Mouse (Mus musculus) cerebellum, adult 2 months (tissue): ENCODE measurements at regions not wholly inside any gene's neighbourhood (a gene's known extent, or its start where the extent isn't known, plus 50 kb on each side); places are given as distances from the start of the nearest gene placed in this dataset.
A peak's percentile ranks its signal among the peaks of the same experiment; 100 is the strongest.

ENCODE experiments used
- CTCF ChIP-seq: fragments of 200-500 bp; IDR thresholded peaks from 2 replicates; pipeline ENCODE4 v1.5.1; 2011; ENCODE audit warnings: low read depth, mild to moderate bottlenecking, control low read depth, low read length, moderate library complexity, borderline replicate concordance; ENCODE audit not compliant: insufficient read depth
- POLR2A ChIP-seq: fragments of 200-500 bp; IDR thresholded peaks from 2 replicates; pipeline ENCODE4 v1.6.1; 2011; ENCODE audit warnings: low read length, control low read depth, borderline replicate concordance; ENCODE audit not compliant: insufficient read depth

GRCm38 (mm10) chr1:88756658-88757057 is 54.6 kb upstream of the Arl4c start:
- TF ChIP-seq POLR2A (no peak), CTCF (peak; percentile 50; the same call in 1 of the 2 replicates)
